Mouse (Mus musculus) erythroblast, embryonic 14.5 days (primary cell): ENCODE results near the gene Gbx2.

Source experiments
- GATA1 ChIP-seq: IDR thresholded peaks from 2 replicates; pipeline ENCODE4 v1.6.1; 2012; ENCODE audit warnings: low read length, inconsistent platforms, mixed read lengths
- TAL1 ChIP-seq: IDR thresholded peaks from 3 replicates; pipeline ENCODE4 v1.6.1; 2012; ENCODE audit warnings: low read length, inconsistent platforms, mixed read lengths

DNA sequence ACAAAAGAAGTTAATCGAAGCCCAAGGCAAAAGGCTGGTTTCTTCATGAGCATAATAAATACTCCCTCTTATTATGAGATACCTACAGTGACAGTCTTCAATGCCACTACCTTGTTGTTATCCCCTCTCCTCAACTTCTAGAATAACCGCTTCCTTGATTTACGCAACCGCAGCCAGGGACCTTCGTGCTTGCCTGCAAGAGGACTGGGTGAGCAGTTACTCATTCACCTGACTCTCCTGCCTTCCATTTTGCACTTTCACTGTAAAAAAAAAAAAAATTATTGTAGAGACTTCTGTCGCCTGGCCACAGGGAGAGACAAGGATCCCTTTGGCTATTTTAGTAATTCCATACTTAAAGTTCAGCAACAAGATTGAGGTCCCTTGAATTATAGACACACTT, 2.0 kb upstream of the Gbx2 start:
- TF ChIP-seq TAL1 (no peak), GATA1 (no peak)
